9 mouse cellular contexts compared by ENCODE assay signal in the genomic region with DNA sequence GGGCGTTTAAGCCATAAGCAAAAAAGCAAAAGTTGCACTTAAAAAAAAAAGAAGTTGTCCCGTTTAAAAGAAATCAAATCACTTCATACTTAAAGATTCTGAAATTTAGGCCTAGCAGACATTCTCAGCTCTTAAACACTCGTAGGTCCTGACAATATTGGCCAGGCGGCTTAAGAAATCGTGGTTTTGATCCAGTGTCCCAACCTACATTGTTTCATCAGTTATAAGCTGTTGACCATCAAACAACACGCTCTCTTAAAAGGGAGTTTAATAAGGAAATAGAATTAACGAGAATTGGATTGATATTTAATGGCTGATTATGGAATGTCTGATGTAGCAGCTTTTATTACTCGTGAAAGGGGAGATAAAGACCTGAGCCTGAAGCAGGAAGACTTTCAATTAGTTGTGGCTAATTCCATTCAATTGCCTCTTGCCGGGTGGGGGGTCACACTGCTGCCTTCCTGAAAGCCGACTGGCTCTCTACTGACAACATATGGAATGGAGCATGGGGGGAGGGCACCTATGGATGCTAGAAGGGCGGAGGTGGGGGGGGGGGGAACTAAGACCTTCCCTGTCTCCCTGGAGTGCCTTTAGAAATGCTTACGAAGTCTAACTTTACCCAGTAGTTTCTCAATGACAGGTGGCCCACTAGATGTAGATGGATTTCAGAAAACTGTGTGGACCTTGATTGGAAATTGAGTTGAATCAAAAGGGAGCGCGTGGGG. TPM values are rescaled to one million over a fixed set of nuclear protein-coding genes. Genes with fewer than 3 reads are reported as not detected.
DNase-seq lines count a peak whose midpoint lies in the region; ATAC-seq and TF ChIP-seq lines count a peak whose summit lies in the region.
"Had no signal": no experiment of that assay in that cellular context is flagged by ENCODE, and none has a peak within 500 bp of the region (broad histone marks: within the 10 kb centered on the region; RNA-seq: fewer than 3 reads in every experiment).

No protein-coding gene starts in this region.

- peak overlapping the region; percentile 70 for H3K4me2 ChIP-seq in embryonic facial prominence, embryonic 11.5 days (ENCODE audit: low read depth, low read length)
- H3K4me2 ChIP-seq in intestine, embryonic 16.5 days (ENCODE audit: low read depth, low read length): peak overlapping the region; percentile 77
- peak overlapping the region; percentile 91 for H3K4me2 ChIP-seq in neural tube, embryonic 12.5 days (replicated peaks)

- peak overlapping the region; percentile 98 for H3K9ac ChIP-seq in embryonic facial prominence, embryonic 11.5 days (replicated peaks; ENCODE audit: low read length)
- H3K9ac ChIP-seq in intestine, embryonic 16.5 days (ENCODE audit: low read depth, low read length): peak overlapping the region; percentile 93
- H3K9ac ChIP-seq in neural tube, embryonic 12.5 days: peak overlapping the region; percentile 92

- H3K4me1 ChIP-seq in kidney, adult 2 months (ENCODE audit: control insufficient read depth, insufficient read depth, low read length): peaks cover 11% of the 10 kb centered on the region
- no peaks in the 10 kb centered on the region; the same call in 1 of the 2 replicates for H3K4me1 ChIP-seq in embryonic facial prominence, embryonic 11.5 days (ENCODE audit: control insufficient read depth, insufficient read depth, low read length)
- peaks cover 25% of the 10 kb centered on the region for H3K4me1 ChIP-seq in intestine, embryonic 16.5 days (ENCODE audit: control insufficient read depth, insufficient read depth, low read length)
- peaks cover 15% of the 10 kb centered on the region for H3K4me1 ChIP-seq in neural tube, embryonic 12.5 days

- no peak for TF ChIP-seq POLR2A in kidney, adult 2 months (IDR thresholded peaks at IDR 0.05; ENCODE audit: low read depth, low read length)

- DNase-seq in kidney, adult 2 months: no peak
- no peak for DNase-seq in kidney, postnatal 36 days
- peak; percentile 77 for DNase-seq in embryonic facial prominence, embryonic 11.5 days (ENCODE audit: low spot score)
- DNase-seq in gastrocnemius, postnatal 10 days: no peak
- no peak for DNase-seq in layer of hippocampus, postnatal 36 days
- DNase-seq in left cerebral cortex, adult 11 months (ENCODE audit: low spot score): no peak

- TF ChIP-seq CTCF in kidney, adult 2 months (conservative IDR thresholded peaks at IDR 0.05; ENCODE audit: insufficient read depth, insufficient read length, low read depth, low read length): no peak

- no peak for ATAC-seq in embryonic facial prominence, embryonic 11.5 days (replicated peaks; ENCODE audit: insufficient number of reproducible peaks, low FRiP score, low TSS enrichment, low read depth)
- no peak for ATAC-seq in intestine, embryonic 16.5 days
- ATAC-seq in neural tube, embryonic 12.5 days (ENCODE audit: low FRiP score, low read depth): peak; percentile 22; the same call in 1 of the 2 replicates
- ATAC-seq: Patski had no signal

- H3K4me3 ChIP-seq in kidney, adult 2 months (ENCODE audit: insufficient read depth, low read depth, low read length): peak overlapping the region; percentile 54
- peak overlapping the region; percentile 94 for H3K4me3 ChIP-seq in embryonic facial prominence, embryonic 11.5 days (ENCODE audit: low read depth, low read length)
- H3K4me3 ChIP-seq in intestine, embryonic 16.5 days (ENCODE audit: low read length): peak overlapping the region; percentile 80
- peak overlapping the region; percentile 84 for H3K4me3 ChIP-seq in neural tube, embryonic 12.5 days

- no peaks in the 10 kb centered on the region for H3K9me3 ChIP-seq in embryonic facial prominence, embryonic 11.5 days (replicated peaks; ENCODE audit: control insufficient read depth, low read length)
- H3K9me3 ChIP-seq in intestine, embryonic 16.5 days (ENCODE audit: control insufficient read depth, low read length): no peaks in the 10 kb centered on the region
- H3K9me3 ChIP-seq in neural tube, embryonic 12.5 days: no peaks in the 10 kb centered on the region

- no peaks in the 10 kb centered on the region; the same call in 1 of the 2 replicates for H3K36me3 ChIP-seq in kidney, adult 2 months (ENCODE audit: control insufficient read depth, insufficient read depth, low read length)
- H3K36me3 ChIP-seq in embryonic facial prominence, embryonic 11.5 days (replicated peaks; ENCODE audit: control insufficient read depth, insufficient read depth, low read depth, low read length): no peaks in the 10 kb centered on the region
- no peaks in the 10 kb centered on the region for H3K36me3 ChIP-seq in intestine, embryonic 16.5 days (ENCODE audit: control insufficient read depth, insufficient read depth, low read length)
- H3K36me3 ChIP-seq in neural tube, embryonic 12.5 days: no peaks in the 10 kb centered on the region

- WGBS in kidney, adult 2 months: 29% methylated on average over 14 of the region's 14 CpGs
- 1% methylated on average over 14 of the region's 14 CpGs for WGBS in embryonic facial prominence, embryonic 11.5 days
- WGBS in intestine, embryonic 16.5 days: 16% methylated on average over 14 of the region's 14 CpGs
- WGBS in neural tube, embryonic 12.5 days: 2% methylated on average over 14 of the region's 14 CpGs

- no peaks in the 10 kb centered on the region for H3K27me3 ChIP-seq in kidney, adult 2 months (replicated peaks; ENCODE audit: control insufficient read depth, insufficient read depth, low read length)
- H3K27me3 ChIP-seq in embryonic facial prominence, embryonic 11.5 days (ENCODE audit: control insufficient read depth, insufficient read depth, low read length): no peaks in the 10 kb centered on the region
- H3K27me3 ChIP-seq in intestine, embryonic 16.5 days (replicated peaks; ENCODE audit: control insufficient read depth, insufficient read depth, low read length): no peaks in the 10 kb centered on the region
- H3K27me3 ChIP-seq in neural tube, embryonic 12.5 days (replicated peaks): no peaks in the 10 kb centered on the region
- H3K27me3 ChIP-seq: Patski had no signal

- no peak overlapping the region for H3K27ac ChIP-seq in kidney, adult 2 months (ENCODE audit: insufficient read depth, low read depth, low read length)
- H3K27ac ChIP-seq in embryonic facial prominence, embryonic 11.5 days (replicated peaks; ENCODE audit: low read depth, low read length): peak overlapping the region; percentile 95
- H3K27ac ChIP-seq in intestine, embryonic 16.5 days (ENCODE audit: low read length): peak overlapping the region; percentile 79
- H3K27ac ChIP-seq in neural tube, embryonic 12.5 days: 0 out of 2 replicates have a peak overlapping the region, but pooled peaks have one; percentile 66

RNA-seq across cellular contexts. Expression of a gene that starts 1.6 kb away (rescaled TPM):
- polyA plus RNA-seq in kidney, adult 2 months (2012; rRNA removed): 7.1 and 8.8 TPM in 2 replicates
- 28.6 and 32.9 TPM in 2 replicates for polyA plus RNA-seq in embryonic facial prominence, embryonic 11.5 days (2014; fragmentation: Nextera tagmentation; extraction: Ambion mirVana)
- 9.2 and 10.2 TPM in 2 replicates for polyA plus RNA-seq in intestine, embryonic 16.5 days (2015; fragmentation: Nextera tagmentation; extraction: Ambion mirVana)
- 20.2 and 21.1 TPM in 2 replicates for polyA plus RNA-seq in neural tube, embryonic 12.5 days (2016; fragmentation: Nextera tagmentation; extraction: Ambion mirVana)
- total RNA-seq in gastrocnemius, postnatal 10 days (2021): 10 to 100 TPM in 1 of 2 experiments, 1 to 10 TPM in 1; 8.3 to 11.2 TPM
- 1 to 10 TPM; 4.0 to 5.0 TPM for total RNA-seq in layer of hippocampus, postnatal 36 days (2021)
